Mouse (Mus musculus): ENCODE results near the gene Fn1.

Fn1 gene

GRCm38 (mm10) chr1:71539641-71540040 is 113.4 kb downstream of the Fn1 start:
- DNase-seq (ENCODE audit: extremely low read depth, low read depth, low spot score): no peak

All from fat pad, adult 2 months (tissue).